Mouse (Mus musculus) ES-E14 (cell line): Measurements from ENCODE around the gene Rab42.

Experiments used
- MAFK ChIP-seq: IDR thresholded peaks from 2 replicates; pipeline ENCODE4 v1.6.1; 2014; ENCODE audit warnings: mild to moderate bottlenecking, low read depth, low read length, inconsistent platforms; ENCODE audit not compliant: insufficient read depth
- ZC3H11A ChIP-seq: IDR thresholded peaks from 2 replicates; pipeline ENCODE4 v1.6.1; 2012; ENCODE audit warnings: low read depth, mild to moderate bottlenecking, inconsistent platforms, low read length, borderline replicate concordance

DNA sequence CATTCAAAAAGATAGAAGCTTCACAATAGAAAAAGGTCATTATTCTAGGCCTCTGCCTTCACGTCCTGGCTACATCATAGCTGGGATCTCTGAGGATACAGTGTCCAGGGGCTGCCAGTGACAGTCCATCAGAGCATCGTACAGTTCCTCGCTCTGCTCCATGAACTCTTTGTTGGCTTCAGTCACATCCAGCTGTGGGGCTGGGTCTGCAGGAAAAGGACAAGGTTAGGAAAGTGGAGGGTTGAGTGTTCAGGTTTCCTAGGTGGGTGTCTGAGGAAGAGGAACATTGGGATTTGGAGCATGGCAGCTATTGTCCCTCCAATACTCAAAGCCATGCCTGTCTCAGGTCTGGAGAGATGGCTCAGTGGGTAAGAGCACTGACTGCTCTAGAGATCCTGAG, 8.6 kb upstream of the Rab42 start:
- no peak for TF ChIP-seq ZC3H11A
- no peak for TF ChIP-seq MAFK
